Mouse (Mus musculus): ENCODE data around the gene Krt80. TPM values are rescaled to one million over a fixed set of nuclear protein-coding genes. Genes with fewer than 3 reads are reported as not detected.
"Not testable (repeated sequence)": the region's sequence is repeated elsewhere in the genome, so short reads cannot be mapped to it uniquely, and the experiment has no call there.

The Krt80 gene
- polyA plus RNA-seq, 1 experiment from 2014 or later, result 2.5 TPM

GRCm38 (mm10) chr15:101324409-101324808 lies 45.6 kb downstream of the Krt80 start:
- H3K27me3 ChIP-seq (ENCODE audit: control insufficient read depth, insufficient read depth, low read depth, low read length); H3K4me3 ChIP-seq (ENCODE audit: low read length); ATAC-seq (ENCODE audit: low read depth); H3K27ac ChIP-seq (ENCODE audit: low read length); H3K9me3 ChIP-seq (ENCODE audit: control insufficient read depth, low read length); H3K4me2 ChIP-seq (ENCODE audit: low read depth, low read length); H3K9ac ChIP-seq (ENCODE audit: low read length); H3K36me3 ChIP-seq (ENCODE audit: control insufficient read depth, insufficient read depth, low read length): not testable (repeated sequence)
- H3K4me1 ChIP-seq (replicated peaks; ENCODE audit: control insufficient read depth, insufficient read depth, low read length), result peaks cover 14% of the 10 kb centered on the region

GRCm38 (mm10) chr15:101323511-101323910 lies 46.5 kb downstream of the Krt80 start:
- H3K36me3 ChIP-seq (ENCODE audit: control insufficient read depth, insufficient read depth, low read length), result no peaks in the 10 kb centered on the region
- no peak overlapping the region for H3K4me3 ChIP-seq (ENCODE audit: low read length)
- no peaks in the 10 kb centered on the region for H3K27me3 ChIP-seq (ENCODE audit: control insufficient read depth, insufficient read depth, low read depth, low read length)
- no peaks in the 10 kb centered on the region for H3K9me3 ChIP-seq (ENCODE audit: control insufficient read depth, low read length)
- WGBS, result 90% methylated on average over 5 of the region's 5 CpGs
- H3K27ac ChIP-seq (ENCODE audit: low read length), result no peak overlapping the region
- no peak overlapping the region for H3K9ac ChIP-seq (ENCODE audit: low read length)
- peaks cover 12% of the 10 kb centered on the region for H3K4me1 ChIP-seq (replicated peaks; ENCODE audit: control insufficient read depth, insufficient read depth, low read length)
- ATAC-seq (ENCODE audit: low read depth), result no peak
- no peak overlapping the region for H3K4me2 ChIP-seq (ENCODE audit: low read depth, low read length)

GRCm38 (mm10) chr15:101322640-101323039 lies 47.3 kb downstream of the Krt80 start:
- no peaks in the 10 kb centered on the region for H3K36me3 ChIP-seq (ENCODE audit: control insufficient read depth, insufficient read depth, low read length)
- no peak for ATAC-seq (ENCODE audit: low read depth)
- H3K27ac ChIP-seq (ENCODE audit: low read length), result no peak overlapping the region
- peaks cover 12% of the 10 kb centered on the region for H3K4me1 ChIP-seq (replicated peaks; ENCODE audit: control insufficient read depth, insufficient read depth, low read length)
- H3K9me3 ChIP-seq (ENCODE audit: control insufficient read depth, low read length), result no peaks in the 10 kb centered on the region
- H3K27me3 ChIP-seq (ENCODE audit: control insufficient read depth, insufficient read depth, low read depth, low read length), result no peaks in the 10 kb centered on the region
- no peak overlapping the region for H3K4me3 ChIP-seq (ENCODE audit: low read length)
- H3K4me2 ChIP-seq (ENCODE audit: low read depth, low read length), result no peak overlapping the region
- WGBS, result 78% methylated on average over 7 of the region's 7 CpGs
- no peak overlapping the region for H3K9ac ChIP-seq (ENCODE audit: low read length)

- Histone ChIP-seq H3K27me3 (ENCODE audit: control insufficient read depth, insufficient read depth, low read depth, low read length) (no peaks in the 10 kb centered on the region), H3K9ac (ENCODE audit: low read length) (no peak overlapping the region), H3K4me3 (ENCODE audit: low read length) (no peak overlapping the region), H3K4me1 (replicated peaks; ENCODE audit: control insufficient read depth, insufficient read depth, low read length) (peaks cover 10% of the 10 kb centered on the region), H3K27ac (ENCODE audit: low read length) (no peak overlapping the region), H3K36me3 (ENCODE audit: control insufficient read depth, insufficient read depth, low read length) (no peaks in the 10 kb centered on the region), H3K4me2 (ENCODE audit: low read depth, low read length) (no peak overlapping the region), H3K9me3 (ENCODE audit: control insufficient read depth, low read length) (no peaks in the 10 kb centered on the region)
- WGBS, result 80% methylated on average over 5 of the region's 5 CpGs
- ATAC-seq (ENCODE audit: low read depth), result no peak
These were observed 47.9 kb downstream of the Krt80 start for GRCm38 (mm10) chr15:101322106-101322505.

GRCm38 (mm10) chr15:101321126-101321525 lies 48.8 kb downstream of the Krt80 start:
- H3K36me3 ChIP-seq (ENCODE audit: control insufficient read depth, insufficient read depth, low read length), result no peaks in the 10 kb centered on the region
- H3K4me2 ChIP-seq (ENCODE audit: low read depth, low read length), result no peak overlapping the region
- peaks cover 9% of the 10 kb centered on the region; the same call in 1 of the 2 replicates for H3K4me1 ChIP-seq (replicated peaks; ENCODE audit: control insufficient read depth, insufficient read depth, low read length)
- H3K4me3 ChIP-seq (ENCODE audit: low read length), result no peak overlapping the region
- H3K27ac ChIP-seq (ENCODE audit: low read length), result no peak overlapping the region; the same call in 1 of the 2 replicates
- WGBS, result 13% methylated on average over 5 of the region's 5 CpGs
- H3K9ac ChIP-seq (ENCODE audit: low read length), result no peak overlapping the region
- ATAC-seq (ENCODE audit: low read depth), result no peak
- no peaks in the 10 kb centered on the region for H3K27me3 ChIP-seq (ENCODE audit: control insufficient read depth, insufficient read depth, low read depth, low read length)
- H3K9me3 ChIP-seq (ENCODE audit: control insufficient read depth, low read length), result no peaks in the 10 kb centered on the region

GRCm38 (mm10) chr15:101320618-101321041 lies 49.3 kb downstream of the Krt80 start:
- no peak overlapping the region for H3K4me2 ChIP-seq (ENCODE audit: low read depth, low read length)
- no peak overlapping the region for H3K4me3 ChIP-seq (ENCODE audit: low read length)
- peak overlapping the region; percentile 10 for H3K27ac ChIP-seq (ENCODE audit: low read length)
- no peaks in the 10 kb centered on the region for H3K36me3 ChIP-seq (ENCODE audit: control insufficient read depth, insufficient read depth, low read length)
- no peaks in the 10 kb centered on the region for H3K9me3 ChIP-seq (ENCODE audit: control insufficient read depth, low read length)
- no peaks in the 10 kb centered on the region for H3K27me3 ChIP-seq (ENCODE audit: control insufficient read depth, insufficient read depth, low read depth, low read length)
- ATAC-seq (ENCODE audit: low read depth), result peak; percentile 21; the same call in 1 of the 2 replicates
- peaks cover 9% of the 10 kb centered on the region; the same call in 1 of the 2 replicates for H3K4me1 ChIP-seq (replicated peaks; ENCODE audit: control insufficient read depth, insufficient read depth, low read length)
- H3K9ac ChIP-seq (ENCODE audit: low read length), result no peak overlapping the region
- 37% methylated on average over 6 of the region's 6 CpGs for WGBS

GRCm38 (mm10) chr15:101320010-101320617 lies 49.8 kb downstream of the Krt80 start:
- H3K27ac ChIP-seq (ENCODE audit: low read length), result peak overlapping the region; percentile 10
- WGBS, result 68% methylated on average over 6 of the region's 6 CpGs
- no peak overlapping the region for H3K4me3 ChIP-seq (ENCODE audit: low read length)
- ATAC-seq (ENCODE audit: low read depth), result no peak
- no peaks in the 10 kb centered on the region for H3K9me3 ChIP-seq (ENCODE audit: control insufficient read depth, low read length)
- H3K4me1 ChIP-seq (replicated peaks; ENCODE audit: control insufficient read depth, insufficient read depth, low read length), result peaks cover 9% of the 10 kb centered on the region; the same call in 1 of the 2 replicates
- no peak overlapping the region for H3K9ac ChIP-seq (ENCODE audit: low read length)
- no peaks in the 10 kb centered on the region for H3K27me3 ChIP-seq (ENCODE audit: control insufficient read depth, insufficient read depth, low read depth, low read length)
- no peak overlapping the region for H3K4me2 ChIP-seq (ENCODE audit: low read depth, low read length)
- H3K36me3 ChIP-seq (ENCODE audit: control insufficient read depth, insufficient read depth, low read length), result no peaks in the 10 kb centered on the region

- no peak for ATAC-seq (ENCODE audit: low read depth)
- no peak overlapping the region for H3K27ac ChIP-seq (ENCODE audit: low read length)
- H3K27me3 ChIP-seq (ENCODE audit: control insufficient read depth, insufficient read depth, low read depth, low read length), result no peaks in the 10 kb centered on the region
- peaks cover 9% of the 10 kb centered on the region; the same call in 1 of the 2 replicates for H3K4me1 ChIP-seq (replicated peaks; ENCODE audit: control insufficient read depth, insufficient read depth, low read length)
- no peaks in the 10 kb centered on the region for H3K9me3 ChIP-seq (ENCODE audit: control insufficient read depth, low read length)
- WGBS, result 43% methylated on average over 14 of the region's 14 CpGs
- H3K9ac ChIP-seq (ENCODE audit: low read length), result no peak overlapping the region
- no peak overlapping the region for H3K4me2 ChIP-seq (ENCODE audit: low read depth, low read length)
- no peak overlapping the region for H3K4me3 ChIP-seq (ENCODE audit: low read length)
- no peaks in the 10 kb centered on the region for H3K36me3 ChIP-seq (ENCODE audit: control insufficient read depth, insufficient read depth, low read length)
These were observed 50.8 kb downstream of the Krt80 start for GRCm38 (mm10) chr15:101318889-101319765.

GRCm38 (mm10) chr15:101317814-101318500 lies 52.0 kb downstream of the Krt80 start:
- H3K27me3 ChIP-seq (ENCODE audit: control insufficient read depth, insufficient read depth, low read depth, low read length), result no peaks in the 10 kb centered on the region
- no peaks in the 10 kb centered on the region for H3K9me3 ChIP-seq (ENCODE audit: control insufficient read depth, low read length)
- H3K4me3 ChIP-seq (ENCODE audit: low read length), result no peak overlapping the region
- peaks cover 9% of the 10 kb centered on the region; the same call in 1 of the 2 replicates for H3K4me1 ChIP-seq (replicated peaks; ENCODE audit: control insufficient read depth, insufficient read depth, low read length)
- H3K27ac ChIP-seq (ENCODE audit: low read length), result no peak overlapping the region
- no peak for ATAC-seq (ENCODE audit: low read depth)
- H3K36me3 ChIP-seq (ENCODE audit: control insufficient read depth, insufficient read depth, low read length), result no peaks in the 10 kb centered on the region
- no peak overlapping the region for H3K9ac ChIP-seq (ENCODE audit: low read length)
- 75% methylated on average over 2 of the region's 2 CpGs for WGBS
- no peak overlapping the region for H3K4me2 ChIP-seq (ENCODE audit: low read depth, low read length)
